Mouse (Mus musculus): ENCODE results near the gene Pramef12. TPM values are rescaled to one million over a fixed set of nuclear protein-coding genes. Genes with fewer than 3 reads are reported as not detected.

Pramef12 gene
- polyA plus RNA-seq (2012; rRNA removed): 0.04 and 0.05 TPM in 2 replicates

- no peak for DNase-seq (ENCODE audit: low read depth)
- TF ChIP-seq POLR2A (IDR thresholded peaks at IDR 0.05; ENCODE audit: borderline replicate concordance, extremely low read depth, insufficient read depth, insufficient read length, poor library complexity, severe bottlenecking) (no peak), CTCF (IDR thresholded peaks at IDR 0.05; ENCODE audit: borderline replicate concordance, extremely low read depth, insufficient read depth, insufficient read length) (no peak)
Measured at GRCm38 (mm10) chr4:144408290-144408689, at the start of gene Pramef12. Pramef12 (minus strand) TSS chr4:144408464.

GRCm38 (mm10) chr4:144453217-144453616, 45.0 kb upstream of the Pramef12 start, which contains the start of gene Gm9944:
Gm9944 (minus strand) TSS chr4:144453317.
- TF ChIP-seq CTCF (IDR thresholded peaks at IDR 0.05; ENCODE audit: borderline replicate concordance, extremely low read depth, insufficient read depth, insufficient read length): no peak
- no peak for TF ChIP-seq POLR2A (IDR thresholded peaks at IDR 0.05; ENCODE audit: borderline replicate concordance, extremely low read depth, insufficient read depth, insufficient read length, poor library complexity, severe bottlenecking)

DNA sequence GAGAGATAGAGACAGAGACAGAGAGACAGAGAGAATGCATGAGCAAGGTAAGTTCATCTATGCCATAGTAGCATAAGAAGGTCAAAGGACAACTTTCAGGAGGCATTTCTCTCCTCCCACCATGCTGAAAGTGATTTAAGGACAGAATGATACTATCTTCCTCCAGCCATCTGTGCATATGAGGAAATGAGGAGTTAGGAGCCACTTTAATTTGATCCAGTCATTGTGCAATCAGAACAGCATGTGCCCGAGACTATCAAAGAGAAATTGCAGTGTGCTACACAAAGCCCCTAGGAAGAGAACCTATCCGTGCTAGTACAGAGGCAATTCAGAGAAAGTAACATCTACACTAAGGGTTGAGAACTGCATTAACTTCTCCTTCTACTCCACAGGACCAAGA, 40.3 kb upstream of the Pramef12 start:
- DNase-seq (ENCODE audit: low read depth): no peak
- TF ChIP-seq CTCF (IDR thresholded peaks at IDR 0.05; ENCODE audit: borderline replicate concordance, extremely low read depth, insufficient read depth, insufficient read length) (no peak), POLR2A (IDR thresholded peaks at IDR 0.05; ENCODE audit: borderline replicate concordance, extremely low read depth, insufficient read depth, insufficient read length, poor library complexity, severe bottlenecking) (no peak)

More at GRCm38 (mm10) chr4:144453217-144453616, 45.0 kb upstream of the Pramef12 start, which contains the start of gene Gm9944:
- DNase-seq (ENCODE audit: low read depth): no peak

- TF ChIP-seq CTCF (IDR thresholded peaks at IDR 0.05; ENCODE audit: borderline replicate concordance, extremely low read depth, insufficient read depth, insufficient read length): no peak
- TF ChIP-seq POLR2A (IDR thresholded peaks at IDR 0.05; ENCODE audit: borderline replicate concordance, extremely low read depth, insufficient read depth, insufficient read length, poor library complexity, severe bottlenecking): no peak
- DNase-seq (ENCODE audit: low read depth): no peak
Measured at GRCm38 (mm10) chr4:144441582-144441981, 33.3 kb upstream of the Pramef12 start.

DNA sequence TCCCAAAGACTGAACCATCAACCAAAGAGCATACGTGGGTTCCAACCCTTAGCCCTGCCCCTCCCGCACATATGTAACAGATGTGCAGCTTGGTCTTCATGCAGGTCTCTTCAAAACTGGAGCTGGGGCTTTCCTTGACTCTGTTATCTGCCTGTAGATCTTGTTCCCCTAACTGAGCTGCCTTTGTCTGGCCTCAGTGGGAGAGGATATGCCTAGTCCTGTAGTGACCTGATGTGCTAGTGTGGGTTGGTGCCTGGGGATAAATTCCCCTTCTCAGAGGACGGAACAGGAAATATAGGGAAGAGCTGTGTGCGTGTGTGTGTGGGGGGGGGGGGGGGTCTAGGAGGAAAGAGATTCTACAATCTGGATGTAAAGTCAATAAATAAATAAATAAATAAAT, 32.8 kb upstream of the Pramef12 start:
- TF ChIP-seq CTCF (IDR thresholded peaks at IDR 0.05; ENCODE audit: borderline replicate concordance, extremely low read depth, insufficient read depth, insufficient read length) (no peak), POLR2A (IDR thresholded peaks at IDR 0.05; ENCODE audit: borderline replicate concordance, extremely low read depth, insufficient read depth, insufficient read length, poor library complexity, severe bottlenecking) (no peak)

GRCm38 (mm10) chr4:144438672-144439071, 30.4 kb upstream of the Pramef12 start, which contains the start of gene 1700012P22Rik:
1700012P22Rik (minus strand) TSS chr4:144438772.
- no peak for TF ChIP-seq CTCF (IDR thresholded peaks at IDR 0.05; ENCODE audit: borderline replicate concordance, extremely low read depth, insufficient read depth, insufficient read length)
- no peak for TF ChIP-seq POLR2A (IDR thresholded peaks at IDR 0.05; ENCODE audit: borderline replicate concordance, extremely low read depth, insufficient read depth, insufficient read length, poor library complexity, severe bottlenecking)

More for the DNA sequence above, 32.8 kb upstream of the Pramef12 start:
- no peak for DNase-seq (ENCODE audit: low read depth)

GRCm38 (mm10) chr4:144433216-144433615, 25.0 kb upstream of the Pramef12 start:
- no peak for TF ChIP-seq CTCF (IDR thresholded peaks at IDR 0.05; ENCODE audit: borderline replicate concordance, extremely low read depth, insufficient read depth, insufficient read length)
- no peak for TF ChIP-seq POLR2A (IDR thresholded peaks at IDR 0.05; ENCODE audit: borderline replicate concordance, extremely low read depth, insufficient read depth, insufficient read length, poor library complexity, severe bottlenecking)
- no peak for DNase-seq (ENCODE audit: low read depth)

More at GRCm38 (mm10) chr4:144438672-144439071, 30.4 kb upstream of the Pramef12 start, which contains the start of gene 1700012P22Rik:
- DNase-seq (ENCODE audit: low read depth): no peak

- TF ChIP-seq POLR2A (IDR thresholded peaks at IDR 0.05; ENCODE audit: borderline replicate concordance, extremely low read depth, insufficient read depth, insufficient read length, poor library complexity, severe bottlenecking) (no peak), CTCF (IDR thresholded peaks at IDR 0.05; ENCODE audit: borderline replicate concordance, extremely low read depth, insufficient read depth, insufficient read length) (no peak)
Measured at GRCm38 (mm10) chr4:144430723-144431122, 22.5 kb upstream of the Pramef12 start.

DNA sequence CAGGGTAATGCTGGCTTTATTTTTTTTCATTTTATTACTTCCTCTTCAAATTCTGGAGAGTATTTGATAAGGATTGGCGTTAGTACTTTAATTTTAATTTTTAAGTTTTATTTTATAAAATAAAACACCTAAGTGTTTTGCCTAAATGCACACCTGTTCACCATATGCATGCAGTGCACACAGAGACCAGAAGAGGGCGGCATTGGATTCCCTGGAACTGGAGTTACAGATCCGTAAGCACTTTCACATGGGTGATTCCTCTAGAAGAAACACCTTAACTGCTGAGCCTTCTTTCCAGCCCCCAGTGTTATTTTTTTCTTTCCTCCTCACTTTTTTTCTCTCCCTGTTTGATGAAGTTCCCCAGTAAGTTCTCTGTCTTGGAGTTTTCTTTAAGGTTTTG, 20.6 kb upstream of the Pramef12 start:
- DNase-seq (ENCODE audit: low read depth): no peak
- 0 out of 2 replicates have a peak, but pooled peaks have one; percentile 4 for TF ChIP-seq CTCF (IDR thresholded peaks at IDR 0.05; ENCODE audit: borderline replicate concordance, extremely low read depth, insufficient read depth, insufficient read length)
- no peak for TF ChIP-seq POLR2A (IDR thresholded peaks at IDR 0.05; ENCODE audit: borderline replicate concordance, extremely low read depth, insufficient read depth, insufficient read length, poor library complexity, severe bottlenecking)

More at GRCm38 (mm10) chr4:144430723-144431122, 22.5 kb upstream of the Pramef12 start:
- no peak for DNase-seq (ENCODE audit: low read depth)

DNA sequence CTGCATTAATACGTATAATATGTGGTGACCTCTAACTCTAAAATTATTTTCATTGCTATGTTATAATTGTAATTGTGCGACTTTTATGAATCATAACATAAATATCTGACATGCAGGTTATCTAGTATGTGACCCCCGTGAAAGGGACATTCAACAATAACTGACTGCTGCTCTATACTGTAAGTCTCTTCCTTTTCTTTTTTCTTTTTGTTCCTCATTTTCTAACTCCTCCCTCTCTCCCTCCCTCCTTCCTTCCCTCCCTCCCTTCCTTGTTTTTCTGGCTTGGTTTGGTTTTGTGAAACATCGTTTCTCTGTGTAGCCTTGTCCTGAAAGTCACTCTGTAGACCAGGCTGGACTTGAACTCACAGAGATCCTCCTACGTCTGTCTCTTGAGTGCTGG, 16.3 kb upstream of the Pramef12 start:
- DNase-seq (ENCODE audit: low read depth): no peak
- no peak for TF ChIP-seq CTCF (IDR thresholded peaks at IDR 0.05; ENCODE audit: borderline replicate concordance, extremely low read depth, insufficient read depth, insufficient read length)
- no peak for TF ChIP-seq POLR2A (IDR thresholded peaks at IDR 0.05; ENCODE audit: borderline replicate concordance, extremely low read depth, insufficient read depth, insufficient read length, poor library complexity, severe bottlenecking)

GRCm38 (mm10) chr4:144420644-144421043, 12.4 kb upstream of the Pramef12 start:
- TF ChIP-seq POLR2A (IDR thresholded peaks at IDR 0.05; ENCODE audit: borderline replicate concordance, extremely low read depth, insufficient read depth, insufficient read length, poor library complexity, severe bottlenecking): no peak
- no peak for TF ChIP-seq CTCF (IDR thresholded peaks at IDR 0.05; ENCODE audit: borderline replicate concordance, extremely low read depth, insufficient read depth, insufficient read length)
- DNase-seq (ENCODE audit: low read depth): no peak

DNA sequence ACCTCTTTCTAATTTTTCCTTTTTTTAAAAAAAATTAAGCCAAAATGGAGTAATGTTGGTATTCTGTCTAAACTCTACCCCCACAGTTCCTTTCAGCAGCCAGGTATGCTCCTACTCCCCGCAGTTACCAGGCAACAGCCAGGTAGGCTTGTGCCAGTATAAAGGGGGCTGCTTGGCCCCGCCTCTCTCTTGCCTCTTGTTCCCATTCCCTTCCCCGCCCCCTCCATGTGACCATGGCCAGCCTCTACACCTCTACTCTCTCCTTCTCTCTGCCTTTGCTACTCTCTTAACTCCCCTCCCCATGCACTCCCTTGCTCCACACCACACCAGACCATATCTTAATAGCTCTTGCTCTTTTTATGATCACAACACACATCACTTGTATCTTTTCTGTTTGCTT, 2.0 kb downstream of the Pramef12 start:
- no peak for DNase-seq (ENCODE audit: low read depth)
- TF ChIP-seq POLR2A (IDR thresholded peaks at IDR 0.05; ENCODE audit: borderline replicate concordance, extremely low read depth, insufficient read depth, insufficient read length, poor library complexity, severe bottlenecking): no peak
- TF ChIP-seq CTCF (IDR thresholded peaks at IDR 0.05; ENCODE audit: borderline replicate concordance, extremely low read depth, insufficient read depth, insufficient read length): no peak

All from brain, embryonic 14.5 days (tissue).